Mouse (Mus musculus): Measurements from ENCODE around the gene BC005537.

- TF ChIP-seq CTCF (IDR thresholded peaks at IDR 0.05; ENCODE audit: low read depth) (no peak), EP300 (IDR thresholded peaks at IDR 0.05; ENCODE audit: low read depth) (no peak)
Measured at GRCm38 (mm10) chr13:24832811-24833155, 31.3 kb downstream of the BC005537 start.
